In the genomic region with DNA sequence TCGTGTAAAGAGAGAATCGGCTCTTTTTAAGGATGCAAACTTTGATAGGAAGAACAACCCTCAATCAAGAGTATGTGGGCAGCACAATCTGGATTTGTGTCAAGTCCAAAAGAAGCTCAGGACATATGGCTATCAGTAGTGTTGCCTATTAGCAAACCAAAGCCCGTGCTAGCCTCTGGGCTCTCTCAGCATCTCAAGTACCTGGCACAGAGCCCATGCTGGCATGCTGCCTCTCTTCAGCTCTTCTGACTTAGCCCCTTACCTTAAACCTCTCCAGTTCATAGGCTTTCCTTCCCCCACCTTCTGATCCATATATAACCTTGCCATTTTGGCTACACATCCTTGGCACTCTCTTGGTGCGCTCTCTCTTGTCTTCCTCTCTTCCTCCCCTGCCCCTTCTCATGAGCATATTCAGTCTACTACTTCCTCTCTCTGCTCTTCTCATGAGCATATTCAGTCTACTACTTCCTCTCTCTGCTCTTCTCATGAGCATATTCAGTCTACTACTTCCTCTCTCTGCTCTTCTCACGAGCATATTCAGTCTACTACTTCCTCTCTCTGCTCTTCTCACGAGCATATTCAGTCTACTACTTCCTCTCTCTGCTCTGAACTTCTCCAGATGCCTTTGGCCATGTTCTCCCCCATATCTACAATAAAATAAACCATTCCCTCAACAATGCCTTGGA, we compare ENCODE assay signal across 7 mouse cellular contexts. TPM values are rescaled to one million over a fixed set of nuclear protein-coding genes. Genes with fewer than 3 reads are reported as not detected.
A peak's percentile ranks its signal among the peaks of the same experiment; 100 is the strongest.
DNase-seq lines count a peak whose midpoint lies in the region; ATAC-seq and TF ChIP-seq lines count a peak whose summit lies in the region.
"Not testable (repeated sequence)": the region's sequence is repeated elsewhere in the genome, so short reads cannot be mapped to it uniquely, and the experiment has no call there.

No protein-coding gene starts in this region.

- not testable (repeated sequence) for H3K4me3 ChIP-seq in hindbrain, postnatal 0 days (ENCODE audit: low read length); left cerebral cortex, adult 2 months

- peak; percentile 32 for ATAC-seq in frontal cortex, adult (ENCODE audit: low TSS enrichment)
- ATAC-seq in hindbrain, postnatal 0 days, result peak; percentile 66; the same call in 1 of the 2 replicates

- not testable (repeated sequence) for H3K9ac ChIP-seq in hindbrain, postnatal 0 days (replicated peaks; ENCODE audit: low read length)

- not testable (repeated sequence) for TF ChIP-seq CTCF in hindbrain, postnatal 0 days (IDR thresholded peaks at IDR 0.05; ENCODE audit: low read depth); left cerebral cortex, adult 2 months (IDR thresholded peaks at IDR 0.05)

- H3K36me3 ChIP-seq in hindbrain, postnatal 0 days (ENCODE audit: insufficient read depth, low read length), result not testable (repeated sequence)

- not testable (repeated sequence) for H3K27ac ChIP-seq in hindbrain, postnatal 0 days
- H3K27ac ChIP-seq in left cerebral cortex, adult 2 months, result peak overlapping the region; percentile 10; the same call in 1 of the 2 replicates

- not testable (repeated sequence) for H3K4me1 ChIP-seq in hindbrain, postnatal 0 days (ENCODE audit: insufficient read depth, low read length)

- not testable (repeated sequence) for H3K9me3 ChIP-seq in hindbrain, postnatal 0 days (ENCODE audit: low read length)

- not testable (repeated sequence) for H3K4me2 ChIP-seq in hindbrain, postnatal 0 days (ENCODE audit: low read depth, low read length)

- peak; percentile 54 for DNase-seq in cerebellum, adult 11 months
- DNase-seq in cerebellum, postnatal 10 days, result peak; percentile 89 to 91
- DNase-seq in hindbrain, postnatal 0 days (ENCODE audit: low spot score), result peak; percentile 57
- DNase-seq in left cerebral cortex, adult 2 months (ENCODE audit: extremely low spot score in 1 of 2, low spot score in 2 of 2), result peak in 1 of 2 experiments; percentile 42
- peak; percentile 32 for DNase-seq in lung, postnatal 36 days
- DNase-seq in right cerebral cortex, adult 18-20 months, result peak; percentile 39

- 75% methylated on average over 6 of the region's 6 CpGs for WGBS in hindbrain, postnatal 0 days

- intact Hi-C loops in left cerebral cortex, adult 2 months (cut with DNase I), result not testable (repeated sequence)

- H3K27me3 ChIP-seq in hindbrain, postnatal 0 days (ENCODE audit: insufficient read depth, low read length), result not testable (repeated sequence)

RNA-seq across cellular contexts. Expression of gene Syne1, which starts 51.5 kb away (rescaled TPM):
- total RNA-seq in hindbrain, postnatal 0 days (2014; rRNA removed), result 84.4 and 93.3 TPM in 2 replicates
- 18.3 and 18.7 TPM in 2 replicates for polyA plus RNA-seq in hindbrain, postnatal 0 days (2015; fragmentation: Nextera tagmentation; extraction: Ambion mirVana)
- 100 to 1,000 TPM; 430 to 445 TPM for total RNA-seq in left cerebral cortex, adult 2 months (2021)
